Mouse (Mus musculus): ENCODE measurements around the gene Bpifa5.

DNA sequence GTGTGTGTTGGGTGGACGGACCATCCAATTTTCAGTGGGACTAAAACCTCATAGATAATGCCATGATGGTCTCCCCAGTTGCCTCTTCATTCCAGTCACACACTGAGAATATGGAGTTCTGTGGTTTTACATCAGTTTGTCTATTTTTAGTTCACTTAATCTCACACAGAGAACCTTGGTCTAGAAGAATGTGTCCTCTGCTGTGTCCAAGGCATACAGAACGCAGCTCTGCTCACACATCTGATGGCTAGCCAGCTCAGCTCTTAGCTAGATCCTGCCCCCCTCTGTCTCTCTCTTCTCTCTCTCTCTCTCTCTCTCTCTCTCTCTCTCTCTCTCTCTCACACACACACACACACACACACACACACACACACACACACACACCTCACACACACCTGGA lies 29.7 kb downstream of the Bpifa5 start:
- TF ChIP-seq CTCF (IDR thresholded peaks at IDR 0.05; ENCODE audit: low read depth): no peak
- no peak for TF ChIP-seq EP300 (IDR thresholded peaks at IDR 0.05; ENCODE audit: low read depth)

Measured in liver, embryonic 14.5 days (tissue).